Mouse (Mus musculus): ENCODE measurements around the gene Tmem204.

GRCm38 (mm10) chr17:25080210-25080609 lies 3.2 kb downstream of the Tmem204 start:
- TF ChIP-seq CTCF (IDR thresholded peaks at IDR 0.05; ENCODE audit: low read depth, low read length), result no peak
- TF ChIP-seq POLR2A (IDR thresholded peaks at IDR 0.05; ENCODE audit: borderline replicate concordance, low read depth, low read length), result no peak
